Mouse (Mus musculus): Measurements from ENCODE around the gene Scamp5. TPM values are rescaled to one million over a fixed set of nuclear protein-coding genes. Genes with fewer than 3 reads are reported as not detected.
"Not testable (repeated sequence)": the region's sequence is repeated elsewhere in the genome, so short reads cannot be mapped to it uniquely, and the experiment has no call there.

The Scamp5 gene
- total RNA-seq, 2 experiments from 2014 or later = 5.4 to 6.4 TPM

- intact Hi-C loops (cut with DNase I) = no loop called here
- DNase-seq = no peak
These were observed 14.3 kb downstream of the Scamp5 start for GRCm38 (mm10) chr9:57453516-57453915.

- intact Hi-C loops (cut with DNase I) = no loop called here
- DNase-seq = no peak
These were observed 15.0 kb downstream of the Scamp5 start for GRCm38 (mm10) chr9:57452624-57453462.

GRCm38 (mm10) chr9:57449715-57450114, 18.1 kb downstream of the Scamp5 start:
- intact Hi-C loops (cut with DNase I) = no loop called here
- DNase-seq = no peak

- no peak for DNase-seq
- intact Hi-C loops (cut with DNase I) = no loop called here
These were observed 27.2 kb downstream of the Scamp5 start for GRCm38 (mm10) chr9:57440620-57441019.

- peak; percentile 84 to 87 for DNase-seq
- intact Hi-C loops (cut with DNase I) = loop anchor here (5.0 kb wide), 2 partner anchors 292 to 362 kb away; partner anchors contain the start of gene Neil1
These were observed 28.2 kb downstream of the Scamp5 start, which contains the start of gene Ppcdc for GRCm38 (mm10) chr9:57439522-57440295. Ppcdc (minus strand) TSS chr9:57440124.

- DNase-seq = no peak
These were observed 28.8 kb downstream of the Scamp5 start for GRCm38 (mm10) chr9:57439083-57439482.

GRCm38 (mm10) chr9:57437896-57438614, 29.8 kb downstream of the Scamp5 start:
- intact Hi-C loops (cut with DNase I) = loop anchor here (5.0 kb wide), 2 partner anchors 291 to 361 kb away; partner anchors contain the start of gene Neil1

More at GRCm38 (mm10) chr9:57439083-57439482, 28.8 kb downstream of the Scamp5 start:
- intact Hi-C loops (cut with DNase I) = loop anchor here (5.0 kb wide), 2 partner anchors 292 to 362 kb away; partner anchors contain the start of gene Neil1

GRCm38 (mm10) chr9:57436166-57436565, 31.7 kb downstream of the Scamp5 start:
- DNase-seq = no peak
- intact Hi-C loops (cut with DNase I) = loop anchor here (5.0 kb wide), 2 partner anchors 289 to 359 kb away; partner anchors contain the start of gene Neil1

More at GRCm38 (mm10) chr9:57437896-57438614, 29.8 kb downstream of the Scamp5 start:
- no peak for DNase-seq

- DNase-seq = no peak
- intact Hi-C loops (cut with DNase I) = loop anchor here (5.0 kb wide), 2 partner anchors 287 to 357 kb away; partner anchors contain the start of gene Neil1
These were observed 33.3 kb downstream of the Scamp5 start for GRCm38 (mm10) chr9:57434405-57435165.

- DNase-seq = peak; percentile 84
- intact Hi-C loops (cut with DNase I) = loop anchor here (1.0 kb wide), 3 partner anchors 12 to 224 kb away; no protein-coding TSS in a partner anchor
These were observed 34.5 kb downstream of the Scamp5 start for GRCm38 (mm10) chr9:57433097-57434032.

- intact Hi-C loops (cut with DNase I) = no loop called here
- no peak for DNase-seq
These were observed 35.4 kb downstream of the Scamp5 start for GRCm38 (mm10) chr9:57432480-57432879.

GRCm38 (mm10) chr9:57431202-57431601, 36.7 kb downstream of the Scamp5 start:
- intact Hi-C loops (cut with DNase I) = no loop called here

GRCm38 (mm10) chr9:57428391-57428790, 39.5 kb downstream of the Scamp5 start:
- DNase-seq = no peak
- intact Hi-C loops (cut with DNase I) = no loop called here

More at GRCm38 (mm10) chr9:57431202-57431601, 36.7 kb downstream of the Scamp5 start:
- no peak for DNase-seq

GRCm38 (mm10) chr9:57427937-57428336, 39.9 kb downstream of the Scamp5 start:
- no peak for DNase-seq
- intact Hi-C loops (cut with DNase I) = no loop called here

- intact Hi-C loops (cut with DNase I); DNase-seq: not testable (repeated sequence)
These were observed 40.7 kb downstream of the Scamp5 start for GRCm38 (mm10) chr9:57427123-57427522.

- DNase-seq = no peak
- intact Hi-C loops (cut with DNase I) = no loop called here
These were observed 42.7 kb downstream of the Scamp5 start for GRCm38 (mm10) chr9:57425116-57425515.

GRCm38 (mm10) chr9:57424066-57424465, 43.8 kb downstream of the Scamp5 start:
- intact Hi-C loops (cut with DNase I) = no loop called here
- DNase-seq = no peak

- DNase-seq = no peak
- intact Hi-C loops (cut with DNase I) = loop anchor here (1.0 kb wide), 1 partner anchor 12 kb away; no protein-coding TSS in a partner anchor
These were observed 46.2 kb downstream of the Scamp5 start for GRCm38 (mm10) chr9:57421688-57422111.

All from heart, postnatal 36 days (tissue).